In the genomic region with DNA sequence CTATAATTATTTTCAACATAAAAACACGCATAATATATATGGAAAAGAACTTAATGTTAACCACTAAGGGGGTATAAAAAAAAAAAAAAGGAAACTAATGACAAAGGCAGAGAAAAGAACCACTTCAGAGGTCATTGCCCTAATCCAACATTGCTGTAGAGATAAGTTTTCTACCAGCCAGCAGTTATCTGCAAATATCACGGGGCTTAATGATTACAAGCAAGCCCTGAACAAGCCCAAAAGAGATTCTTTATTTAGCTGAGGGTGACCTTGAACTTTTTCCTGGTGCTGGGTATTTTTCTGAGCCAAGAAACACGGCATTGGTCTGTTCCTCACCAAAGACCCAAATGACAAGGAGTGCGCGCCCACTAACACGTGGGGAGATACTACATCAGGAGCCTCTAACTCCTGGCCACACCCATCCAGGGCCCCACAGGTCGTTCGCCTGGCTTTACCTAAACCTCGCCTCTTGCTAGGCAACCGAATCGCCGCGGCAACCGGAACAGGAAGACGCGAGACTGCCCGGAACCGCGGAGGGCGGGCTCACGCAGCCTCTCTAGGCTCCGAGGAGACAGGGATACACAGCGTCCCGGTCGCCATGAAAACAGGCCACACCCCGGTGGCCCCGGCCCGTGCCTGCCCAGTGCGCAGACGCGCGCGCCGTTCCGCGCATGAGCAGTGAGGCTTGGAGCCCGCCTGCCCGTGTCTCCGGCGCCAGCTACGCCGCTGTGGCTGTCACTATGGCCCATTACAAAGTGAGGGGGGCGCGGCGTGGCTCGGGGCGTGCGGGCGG, we compare ENCODE assay signal across 8 mouse cellular contexts. TPM values are rescaled to one million over a fixed set of nuclear protein-coding genes. Genes with fewer than 3 reads are reported as not detected.
DNase-seq lines count a peak whose midpoint lies in the region; ATAC-seq and TF ChIP-seq lines count a peak whose summit lies in the region.

A gene (plus strand): TSS at position 500 of the 793 bp plus-strand sequence.

- peak within 1 kb of the TSS; percentile 85 for H3K9ac ChIP-seq in embryonic facial prominence, embryonic 14.5 days (ENCODE audit: low read depth, low read length)
- peak within 1 kb of the TSS; percentile 84 for H3K9ac ChIP-seq in heart, adult 2 months (ENCODE audit: low read depth, low read length)
- H3K9ac ChIP-seq in limb, embryonic 13.5 days, result peak within 1 kb of the TSS; percentile 84
- peak within 1 kb of the TSS; percentile 76 for H3K9ac ChIP-seq in midbrain, embryonic 16.5 days (ENCODE audit: low read depth, low read length)

- DNase-seq in 3T3-L1 (ENCODE audit: low read depth, low spot score), result peak; percentile 95
- peak; percentile 100 for DNase-seq in adrenal gland, postnatal 4 days (ENCODE audit: low spot score in 2 of 2)
- DNase-seq in embryonic facial prominence, embryonic 14.5 days (ENCODE audit: low spot score), result peak; percentile 99
- DNase-seq in heart, adult 2 months, result peak; percentile 100
- DNase-seq in kidney, adult 8-10 months, result peak; percentile 99
- DNase-seq in spleen, postnatal 10 days (ENCODE audit: low spot score in 2 of 2), result peak; percentile 98 to 99

- peaks cover 11% of the 10 kb centered on the region; the same call in 1 of the 2 replicates for H3K36me3 ChIP-seq in embryonic facial prominence, embryonic 14.5 days (ENCODE audit: control insufficient read depth, insufficient read depth, low read length)
- peaks cover 2% of the 10 kb centered on the region for H3K36me3 ChIP-seq in heart, adult 2 months (ENCODE audit: control insufficient read depth, insufficient read depth, low read length)
- H3K36me3 ChIP-seq in limb, embryonic 13.5 days, result peaks cover 14% of the 10 kb centered on the region; the same call in 1 of the 2 replicates
- no peaks in the 10 kb centered on the region for H3K36me3 ChIP-seq in midbrain, embryonic 16.5 days (ENCODE audit: control insufficient read depth, insufficient read depth, low read length)

- H3K9me3 ChIP-seq in embryonic facial prominence, embryonic 14.5 days (ENCODE audit: control insufficient read depth, low read length), result no peaks in the 10 kb centered on the region
- no peaks in the 10 kb centered on the region for H3K9me3 ChIP-seq in limb, embryonic 13.5 days
- H3K9me3 ChIP-seq in midbrain, embryonic 16.5 days (replicated peaks; ENCODE audit: control insufficient read depth, low read length, poor library complexity, severe bottlenecking), result no peaks in the 10 kb centered on the region

- peak within 1 kb of the TSS; percentile 80 for H3K4me3 ChIP-seq in embryonic facial prominence, embryonic 14.5 days (ENCODE audit: low read depth, low read length)
- peak within 1 kb of the TSS; percentile 78 for H3K4me3 ChIP-seq in heart, adult 2 months
- H3K4me3 ChIP-seq in limb, embryonic 13.5 days, result peak within 1 kb of the TSS; percentile 78
- H3K4me3 ChIP-seq in midbrain, embryonic 16.5 days (ENCODE audit: low read depth, low read length), result peak within 1 kb of the TSS; percentile 87

- H3K27ac ChIP-seq in embryonic facial prominence, embryonic 14.5 days (replicated peaks; ENCODE audit: low read depth, low read length), result peak within 1 kb of the TSS; percentile 83
- H3K27ac ChIP-seq in heart, adult 2 months, result peak within 1 kb of the TSS; percentile 75
- peak within 1 kb of the TSS; percentile 86 for H3K27ac ChIP-seq in limb, embryonic 13.5 days
- H3K27ac ChIP-seq in midbrain, embryonic 16.5 days (ENCODE audit: low read length), result peak within 1 kb of the TSS; percentile 80

- TF ChIP-seq EP300 in heart, adult 2 months (IDR thresholded peaks at IDR 0.05; ENCODE audit: insufficient read depth, low read depth, low read length), result peak; percentile 81; the same call in 1 of the 2 replicates

- peak; percentile 86 for TF ChIP-seq POLR2A in heart, adult 2 months (IDR thresholded peaks at IDR 0.05; ENCODE audit: insufficient read depth, low read depth, low read length)

- peaks cover 7% of the 10 kb centered on the region; the same call in 1 of the 2 replicates for H3K4me1 ChIP-seq in embryonic facial prominence, embryonic 14.5 days (ENCODE audit: control insufficient read depth, insufficient read depth, low read length)
- H3K4me1 ChIP-seq in heart, adult 2 months (ENCODE audit: control insufficient read depth, insufficient read depth, low read length), result no peaks in the 10 kb centered on the region; the same call in 1 of the 2 replicates
- peaks cover 14% of the 10 kb centered on the region for H3K4me1 ChIP-seq in limb, embryonic 13.5 days
- peaks cover 14% of the 10 kb centered on the region for H3K4me1 ChIP-seq in midbrain, embryonic 16.5 days (ENCODE audit: control insufficient read depth, insufficient read depth, low read length)

- peaks cover 3% of the 10 kb centered on the region; the same call in 1 of the 2 replicates for H3K79me2 ChIP-seq in heart, adult 2 months (replicated peaks; ENCODE audit: control insufficient read depth, insufficient read depth, low read length)

- no peak for TF ChIP-seq CTCF in heart, adult 2 months (IDR thresholded peaks at IDR 0.05)

- WGBS in embryonic facial prominence, embryonic 14.5 days, result 3% methylated on average over 14 of the region's 49 CpGs
- under 1% methylated on average over 49 of the region's 49 CpGs for WGBS in heart, adult 2 months
- WGBS in limb, embryonic 13.5 days, result 2% methylated on average over 49 of the region's 49 CpGs
- 1% methylated on average over 42 of the region's 49 CpGs for WGBS in midbrain, embryonic 16.5 days

- intact Hi-C loops in heart, adult 2 months (cut with DNase I), result loop anchor here (1.0 to 2.0 kb wide), 2 partner anchors 13 to 154 kb away; a partner anchor contains a TSS

- ATAC-seq in embryonic facial prominence, embryonic 14.5 days (ENCODE audit: low read depth), result peak; percentile 100
- peak; percentile 100 for ATAC-seq in limb, embryonic 13.5 days (ENCODE audit: low FRiP score, low read depth)
- ATAC-seq in midbrain, embryonic 16.5 days, result peak; percentile 100

- H3K4me2 ChIP-seq in embryonic facial prominence, embryonic 14.5 days (ENCODE audit: low read depth, low read length), result peak within 1 kb of the TSS; percentile 76
- peak within 1 kb of the TSS; percentile 72 for H3K4me2 ChIP-seq in limb, embryonic 13.5 days (replicated peaks)
- peak within 1 kb of the TSS; percentile 90 for H3K4me2 ChIP-seq in midbrain, embryonic 16.5 days (ENCODE audit: low read length)

- H3K27me3 ChIP-seq in embryonic facial prominence, embryonic 14.5 days (replicated peaks; ENCODE audit: control insufficient read depth, insufficient read depth, low read length), result no peaks in the 10 kb centered on the region
- H3K27me3 ChIP-seq in heart, adult 2 months (ENCODE audit: control insufficient read depth, insufficient read depth, low read length), result no peaks in the 10 kb centered on the region
- H3K27me3 ChIP-seq in limb, embryonic 13.5 days, result no peaks in the 10 kb centered on the region
- H3K27me3 ChIP-seq in midbrain, embryonic 16.5 days (ENCODE audit: control insufficient read depth, insufficient read depth, low read depth, low read length), result no peaks in the 10 kb centered on the region

RNA-seq across cellular contexts. Expression of the gene that starts here (rescaled TPM):
- total RNA-seq in adrenal gland, postnatal 4 days (2021), result 10 to 100 TPM; 48.5 to 51.5 TPM
- polyA plus RNA-seq in embryonic facial prominence, embryonic 14.5 days (2014; fragmentation: Nextera tagmentation; extraction: Ambion mirVana), result 67.5 and 81.0 TPM in 2 replicates
- total RNA-seq in heart, adult 2 months (2021), result 10 to 100 TPM; 24.1 to 24.4 TPM
- 15.3 and 27.8 TPM in 2 replicates for polyA plus RNA-seq in heart, adult 2 months (2012; rRNA removed)
- polyA plus RNA-seq in limb, embryonic 13.5 days (2015; fragmentation: Nextera tagmentation; extraction: Ambion mirVana), result 67.8 and 69.5 TPM in 2 replicates
- 36.3 and 36.9 TPM in 2 replicates for polyA plus RNA-seq in midbrain, embryonic 16.5 days (2015; fragmentation: Nextera tagmentation; extraction: Ambion mirVana)

Comparison
In these comparisons a context has a peak if more than half of its experiments do, and no peak if none do; other contexts are left out.
1. Peak in every context shown above with its lines: DNase-seq, ATAC-seq, H3K4me3 ChIP-seq and H3K27ac ChIP-seq.